Mouse (Mus musculus) hindbrain, postnatal 0 days (tissue): ENCODE measurements at regions not wholly inside any gene's neighbourhood (a gene's known extent, or its start where the extent isn't known, plus 50 kb on each side); places are given as distances from the start of the nearest gene placed in this dataset.

ENCODE experiments used
- ATAC-seq: fragments of 200-750 bp; cut with Nextera tagmentation; 2 replicates; pipeline ENCODE4 v1.8.0; 2017; ENCODE audit warnings: mild to moderate bottlenecking, moderate TSS enrichment, moderate library complexity
- DNase-seq: peaks from one replicate; pipeline ENCODE4 v3.0.0-alpha.2; 2015; ENCODE audit warnings: low spot score
- H3K27ac ChIP-seq: fragments of 300-500 bp; sonication (generic); 2 replicates; pipeline ENCODE4 v1.5.1; 2014; ENCODE audit warnings: mild to moderate bottlenecking
- H3K27me3 ChIP-seq: fragments of 300-500 bp; sonication (generic); 2 replicates; pipeline ENCODE4 v1.6.1; 2014; ENCODE audit warnings: low read length, mixed read lengths; ENCODE audit not compliant: insufficient read depth
- H3K36me3 ChIP-seq: fragments of 300-500 bp; sonication (generic); 2 replicates; pipeline ENCODE4 v1.6.1; 2014; ENCODE audit warnings: low read length, mixed read lengths; ENCODE audit not compliant: insufficient read depth
- H3K4me1 ChIP-seq: fragments of 300-500 bp; sonication (generic); 2 replicates; pipeline ENCODE4 v1.6.1; 2014; ENCODE audit warnings: antibody characterized with exemption, low read length, mixed read lengths; ENCODE audit not compliant: insufficient read depth
- H3K4me2 ChIP-seq: fragments of 300-500 bp; sonication (generic); 2 replicates; pipeline ENCODE4 v1.6.1; 2014; ENCODE audit warnings: low read depth, mild to moderate bottlenecking, low read length, moderate library complexity, mixed read lengths
- H3K4me3 ChIP-seq: fragments of 300-500 bp; sonication (generic); 2 replicates; pipeline ENCODE4 v1.5.1; 2014; ENCODE audit warnings: low read length
- H3K9ac ChIP-seq: fragments of 300-500 bp; sonication (generic); replicated peaks from 2 replicates; pipeline ENCODE4 v1.6.1; 2014; ENCODE audit warnings: mild to moderate bottlenecking, low read length, moderate library complexity, mixed read lengths
- H3K9me3 ChIP-seq: fragments of 300-500 bp; sonication (generic); 2 replicates; pipeline ENCODE4 v1.6.1; 2016; ENCODE audit warnings: low read length, mixed read lengths
- CTCF ChIP-seq: IDR thresholded peaks from 2 replicates; pipeline ENCODE4 v1.5.1; 2016; ENCODE audit warnings: antibody characterized with exemption, control low read depth, low read depth
- WGBS: fragments of 180-500 bp; shearing (Covaris S2); extraction: QIAGEN DNeasy Blood & Tissue Kit; methylation state at CpG from one replicate; pipeline ENCODE4 v1.1.7; 2014; 5-methylcytosine and 5-hydroxymethylcytosine counted together

DNA sequence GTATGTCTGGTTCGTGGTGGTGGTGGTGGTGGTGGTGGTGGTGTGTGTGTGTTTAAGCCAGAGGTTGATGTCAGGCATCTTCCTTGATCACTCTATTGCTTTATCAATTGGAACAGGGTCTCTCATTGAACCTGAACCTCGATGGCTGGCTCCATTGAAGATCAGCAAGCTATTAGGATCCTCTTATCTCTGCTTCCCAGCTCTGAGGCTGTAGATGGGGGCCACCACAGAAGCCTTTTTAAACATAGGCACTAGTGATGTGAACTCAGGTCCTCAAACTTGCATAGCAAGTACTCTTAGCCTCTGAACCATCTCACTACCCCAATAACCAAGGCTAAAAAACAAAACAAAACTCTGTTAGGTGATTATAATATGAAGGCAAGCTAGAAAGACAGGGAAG lies 116.6 kb upstream of the Fn1 start:
- Histone ChIP-seq H3K4me2 (no peak overlapping the region), H3K4me3 (no peak overlapping the region), H3K4me1 (no peaks in the 10 kb centered on the region), H3K9ac (no peak overlapping the region), H3K9me3 (no peaks in the 10 kb centered on the region), H3K27ac (no peak overlapping the region), H3K36me3 (no peaks in the 10 kb centered on the region), H3K27me3 (no peaks in the 10 kb centered on the region)
- DNase-seq = no peak
- TF ChIP-seq CTCF = no peak
- 74% methylated on average over 2 of the region's 2 CpGs for WGBS
- ATAC-seq = no peak

DNA sequence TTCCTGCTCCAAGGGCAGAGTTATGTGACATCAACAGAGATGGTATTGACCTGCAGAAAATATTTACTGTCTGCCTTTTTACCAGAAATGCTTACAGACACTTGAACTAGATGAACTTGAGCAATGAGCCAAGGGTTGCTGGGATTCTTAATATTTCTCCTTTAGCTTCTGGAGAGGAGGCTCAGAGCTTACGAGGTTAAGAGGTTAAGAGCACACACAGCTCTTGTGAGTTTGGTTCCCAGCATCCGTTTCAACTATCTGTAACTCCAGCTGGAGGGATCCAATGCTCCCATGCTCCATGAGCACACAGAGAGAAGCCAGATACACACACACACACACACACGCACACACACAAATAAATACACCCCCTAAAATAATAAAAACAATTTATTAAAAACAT lies 114.7 kb upstream of the Fn1 start:
- DNase-seq = no peak
- H3K4me1 ChIP-seq = no peaks in the 10 kb centered on the region
- H3K9ac ChIP-seq = no peak overlapping the region
- no peak overlapping the region for H3K4me3 ChIP-seq
- no peak overlapping the region for H3K27ac ChIP-seq
- no peaks in the 10 kb centered on the region for H3K27me3 ChIP-seq
- no peaks in the 10 kb centered on the region for H3K36me3 ChIP-seq
- no peak overlapping the region for H3K4me2 ChIP-seq
- WGBS = 84% methylated on average over 3 of the region's 3 CpGs
- TF ChIP-seq CTCF = no peak
- no peak for ATAC-seq
- no peaks in the 10 kb centered on the region for H3K9me3 ChIP-seq

DNA sequence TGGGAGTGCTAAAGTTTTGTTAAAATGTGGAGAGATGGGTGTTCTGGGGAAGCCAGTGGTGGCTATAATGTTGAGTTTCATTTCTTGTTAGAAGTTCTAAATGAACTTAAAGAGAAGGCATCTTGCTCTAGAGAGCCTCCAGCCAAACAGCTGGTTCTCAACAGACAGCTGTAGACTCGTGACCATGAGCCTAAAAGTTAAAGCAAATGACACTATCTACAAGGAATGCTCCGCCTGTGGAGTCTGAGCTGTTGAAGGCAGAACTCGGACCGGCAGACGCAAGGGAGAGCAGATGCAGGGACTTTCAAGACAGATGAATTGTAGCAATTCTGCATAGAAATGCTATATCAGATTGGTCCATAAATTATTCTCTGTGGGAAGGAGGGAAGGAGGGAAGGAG lies 114.1 kb upstream of the Fn1 start:
- Histone ChIP-seq H3K27me3 (no peaks in the 10 kb centered on the region), H3K9ac (no peak overlapping the region), H3K4me1 (no peaks in the 10 kb centered on the region), H3K27ac (no peak overlapping the region), H3K36me3 (no peaks in the 10 kb centered on the region), H3K4me3 (no peak overlapping the region), H3K4me2 (no peak overlapping the region), H3K9me3 (no peaks in the 10 kb centered on the region)
- ATAC-seq = no peak
- TF ChIP-seq CTCF = no peak
- DNase-seq = no peak
- 82% methylated on average over 5 of the region's 5 CpGs for WGBS

DNA sequence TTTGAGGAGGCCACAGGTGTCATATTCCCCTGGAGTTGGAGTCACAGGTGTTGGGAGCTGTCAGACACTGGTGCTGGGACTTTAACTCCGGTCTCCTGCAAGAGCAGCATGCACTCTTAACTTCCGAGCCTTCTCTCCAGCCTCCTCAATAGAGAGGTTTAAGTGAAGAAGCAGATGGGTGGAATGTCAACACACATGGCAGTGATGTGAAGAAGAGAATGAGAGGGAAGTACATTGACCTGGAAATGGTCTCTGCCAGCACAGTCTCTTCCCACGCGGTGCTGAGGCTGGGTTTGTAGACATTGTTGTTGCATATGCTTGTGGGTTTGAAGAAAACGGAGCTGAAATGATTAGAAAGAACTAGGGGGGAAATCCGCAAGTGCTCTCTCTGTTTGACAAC lies 112.0 kb upstream of the Fn1 start:
- H3K4me1 ChIP-seq = no peaks in the 10 kb centered on the region
- ATAC-seq = no peak
- H3K36me3 ChIP-seq = no peaks in the 10 kb centered on the region
- no peaks in the 10 kb centered on the region for H3K27me3 ChIP-seq
- H3K4me3 ChIP-seq = no peak overlapping the region
- no peak for DNase-seq
- no peak overlapping the region for H3K4me2 ChIP-seq
- 85% methylated on average over 6 of the region's 6 CpGs for WGBS
- H3K9me3 ChIP-seq = no peaks in the 10 kb centered on the region
- no peak overlapping the region for H3K27ac ChIP-seq
- no peak overlapping the region for H3K9ac ChIP-seq
- no peak for TF ChIP-seq CTCF

DNA sequence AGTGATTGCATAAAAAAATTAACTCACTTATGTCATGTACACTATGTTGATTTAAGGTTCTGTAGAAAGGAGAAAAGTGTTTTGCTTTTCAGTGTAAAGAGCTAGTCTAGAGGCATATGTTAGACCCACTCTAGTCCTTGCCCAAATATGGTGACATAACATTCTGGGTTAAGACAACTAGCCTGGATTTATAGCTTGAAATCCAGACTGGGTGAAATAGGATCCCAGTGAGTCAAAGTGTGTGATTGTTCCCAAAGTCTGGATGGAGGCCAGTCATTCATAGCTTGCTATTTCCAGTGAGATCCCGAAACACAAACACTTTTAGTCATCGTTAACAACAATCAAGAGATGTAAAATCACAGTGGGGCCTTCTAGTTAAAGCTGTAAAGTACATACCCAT lies 110.5 kb upstream of the Fn1 start:
- Histone ChIP-seq H3K27me3 (no peaks in the 10 kb centered on the region), H3K9me3 (no peaks in the 10 kb centered on the region), H3K27ac (no peak overlapping the region), H3K4me3 (no peak overlapping the region), H3K36me3 (no peaks in the 10 kb centered on the region), H3K9ac (no peak overlapping the region), H3K4me1 (no peaks in the 10 kb centered on the region), H3K4me2 (no peak overlapping the region)
- ATAC-seq (no peak), DNase-seq (no peak)
- 45% methylated on average over 2 of the region's 2 CpGs for WGBS
- TF ChIP-seq CTCF = no peak

DNA sequence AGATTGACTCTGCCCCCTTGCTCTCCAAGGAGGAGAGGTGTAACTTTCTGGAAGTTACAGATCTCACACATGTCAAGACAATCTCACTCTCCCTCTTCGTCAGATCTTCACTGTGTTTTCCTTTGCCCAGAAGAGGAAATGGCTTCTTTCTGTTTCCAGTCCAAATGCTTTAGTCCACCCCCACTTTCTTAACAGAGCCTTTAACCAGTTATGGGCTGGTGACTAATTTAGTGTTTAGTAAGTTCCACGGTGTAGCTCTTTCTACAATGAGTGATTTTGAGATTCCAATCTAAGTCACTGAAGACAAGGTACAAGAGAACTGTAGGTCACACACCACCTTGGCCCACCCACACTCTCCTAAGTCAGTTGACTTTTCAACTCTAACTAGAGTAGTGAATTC lies 107.3 kb upstream of the Fn1 start:
- no peak overlapping the region for H3K9ac ChIP-seq
- no peak overlapping the region for H3K4me2 ChIP-seq
- no peaks in the 10 kb centered on the region for H3K27me3 ChIP-seq
- H3K27ac ChIP-seq = no peak overlapping the region
- TF ChIP-seq CTCF = no peak
- no peaks in the 10 kb centered on the region for H3K36me3 ChIP-seq
- H3K4me3 ChIP-seq = no peak overlapping the region
- DNase-seq = no peak
- no peaks in the 10 kb centered on the region for H3K4me1 ChIP-seq
- H3K9me3 ChIP-seq = no peaks in the 10 kb centered on the region
- WGBS = 83% methylated on average over 2 of the region's 2 CpGs
- ATAC-seq = no peak

DNA sequence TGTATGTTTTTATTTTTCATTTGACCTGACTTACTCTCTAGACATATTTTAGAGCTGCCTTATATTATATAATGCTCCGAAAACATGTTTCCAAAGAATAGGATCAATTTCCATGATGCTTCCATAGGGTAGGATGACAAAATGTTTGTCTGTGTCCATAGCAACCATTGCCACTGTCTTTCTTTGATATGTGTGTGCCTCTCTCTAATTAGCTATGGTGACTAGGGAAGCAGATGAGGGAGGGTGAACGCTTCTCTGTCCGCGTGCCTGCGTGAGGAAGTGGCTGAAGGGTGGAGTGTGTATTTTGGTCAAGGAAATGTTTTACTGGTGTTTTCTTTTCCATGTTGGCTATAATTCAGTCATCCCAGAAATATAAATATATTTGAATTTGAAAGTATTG lies 104.2 kb upstream of the Fn1 start:
- no peaks in the 10 kb centered on the region for H3K27me3 ChIP-seq
- H3K4me1 ChIP-seq = no peaks in the 10 kb centered on the region
- 26% methylated on average over 5 of the region's 5 CpGs for WGBS
- no peak overlapping the region for H3K4me3 ChIP-seq
- TF ChIP-seq CTCF = no peak
- ATAC-seq (no peak), DNase-seq (no peak)
- no peak overlapping the region for H3K27ac ChIP-seq
- no peak overlapping the region for H3K4me2 ChIP-seq
- H3K36me3 ChIP-seq = no peaks in the 10 kb centered on the region
- H3K9ac ChIP-seq = no peak overlapping the region
- H3K9me3 ChIP-seq = peaks cover 5% of the 10 kb centered on the region; the same call in 1 of the 2 replicates

DNA sequence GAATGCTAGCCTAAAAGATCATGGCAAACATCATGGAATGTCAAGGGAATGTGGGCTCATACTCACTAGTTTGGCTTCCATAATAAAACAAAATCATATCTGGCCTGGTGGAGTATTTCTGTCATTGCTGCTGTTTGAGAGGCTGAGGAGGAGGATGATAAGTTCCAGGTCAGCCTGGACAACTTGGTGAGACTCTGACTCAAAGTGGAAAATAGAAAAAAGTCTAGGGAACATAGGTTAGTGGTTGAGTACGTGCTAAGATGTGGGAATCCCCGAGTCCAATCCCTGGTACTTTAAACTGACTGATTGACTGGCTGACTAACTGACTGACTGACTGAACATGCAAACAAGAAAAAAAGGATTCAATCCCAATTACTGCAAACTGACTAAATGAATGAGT lies 103.2 kb upstream of the Fn1 start:
- Histone ChIP-seq H3K9ac (no peak overlapping the region), H3K27me3 (no peaks in the 10 kb centered on the region), H3K4me2 (no peak overlapping the region), H3K4me3 (no peak overlapping the region), H3K9me3 (peaks cover 5% of the 10 kb centered on the region; the same call in 1 of the 2 replicates), H3K27ac (no peak overlapping the region), H3K36me3 (no peaks in the 10 kb centered on the region), H3K4me1 (no peaks in the 10 kb centered on the region)
- 77% methylated on average over 2 of the region's 2 CpGs for WGBS
- TF ChIP-seq CTCF = no peak
- no peak for ATAC-seq
- DNase-seq = no peak
